Mouse (Mus musculus): ENCODE data around the gene Pkp4. TPM values are rescaled to one million over a fixed set of nuclear protein-coding genes. Genes with fewer than 3 reads are reported as not detected.
"Not testable (repeated sequence)": the region's sequence is repeated elsewhere in the genome, so short reads cannot be mapped to it uniquely, and the experiment has no call there.

The Pkp4 gene
- polyA plus RNA-seq, 1 experiment from 2014 or later, result 28.2 TPM

GRCm38 (mm10) chr2:59355531-59356289 lies 195.1 kb downstream of the Pkp4 start:
- H3K4me2 ChIP-seq (ENCODE audit: low read depth, low read length), result no peak overlapping the region
- H3K4me1 ChIP-seq (replicated peaks; ENCODE audit: control insufficient read depth, insufficient read depth, low read length), result no peaks in the 10 kb centered on the region
- no peak for ATAC-seq (ENCODE audit: low read depth)
- H3K9ac ChIP-seq (ENCODE audit: low read length), result no peak overlapping the region
- 89% methylated on average over 5 of the region's 5 CpGs for WGBS
- H3K36me3 ChIP-seq (ENCODE audit: control insufficient read depth, insufficient read depth, low read length), result peaks cover 17% of the 10 kb centered on the region
- no peak overlapping the region for H3K27ac ChIP-seq (ENCODE audit: low read length)
- H3K27me3 ChIP-seq (ENCODE audit: control insufficient read depth, insufficient read depth, low read depth, low read length), result no peaks in the 10 kb centered on the region
- H3K9me3 ChIP-seq (ENCODE audit: control insufficient read depth, low read length), result no peaks in the 10 kb centered on the region
- H3K4me3 ChIP-seq (ENCODE audit: low read length), result no peak overlapping the region

- no peak overlapping the region for H3K9ac ChIP-seq (ENCODE audit: low read length)
- H3K27ac ChIP-seq (ENCODE audit: low read length), result no peak overlapping the region
- H3K27me3 ChIP-seq (ENCODE audit: control insufficient read depth, insufficient read depth, low read depth, low read length), result no peaks in the 10 kb centered on the region
- H3K4me2 ChIP-seq (ENCODE audit: low read depth, low read length), result no peak overlapping the region
- no peak for ATAC-seq (ENCODE audit: low read depth)
- H3K36me3 ChIP-seq (ENCODE audit: control insufficient read depth, insufficient read depth, low read length), result peaks cover 8% of the 10 kb centered on the region
- H3K4me3 ChIP-seq (ENCODE audit: low read length), result no peak overlapping the region
- WGBS, result 66% methylated on average over 9 of the region's 9 CpGs
- 0 out of 2 replicates have a peak, but pooled peaks cover 2% of the 10 kb centered on the region for H3K9me3 ChIP-seq (ENCODE audit: control insufficient read depth, low read length)
- H3K4me1 ChIP-seq (replicated peaks; ENCODE audit: control insufficient read depth, insufficient read depth, low read length), result no peaks in the 10 kb centered on the region
These were observed 199.2 kb downstream of the Pkp4 start for GRCm38 (mm10) chr2:59359760-59360342.

- Histone ChIP-seq H3K9ac (ENCODE audit: low read length) (no peak overlapping the region), H3K36me3 (ENCODE audit: control insufficient read depth, insufficient read depth, low read length) (no peaks in the 10 kb centered on the region), H3K27me3 (ENCODE audit: control insufficient read depth, insufficient read depth, low read depth, low read length) (no peaks in the 10 kb centered on the region), H3K4me3 (ENCODE audit: low read length) (no peak overlapping the region), H3K27ac (ENCODE audit: low read length) (no peak overlapping the region), H3K4me2 (ENCODE audit: low read depth, low read length) (no peak overlapping the region), H3K9me3 (ENCODE audit: control insufficient read depth, low read length) (0 out of 2 replicates have a peak, but pooled peaks cover 2% of the 10 kb centered on the region), H3K4me1 (replicated peaks; ENCODE audit: control insufficient read depth, insufficient read depth, low read length) (no peaks in the 10 kb centered on the region)
- 23% methylated on average over 4 of the region's 4 CpGs for WGBS
- peak; percentile 41; the same call in 1 of the 2 replicates for ATAC-seq (ENCODE audit: low read depth)
These were observed 200.7 kb downstream of the Pkp4 start for GRCm38 (mm10) chr2:59361350-59361780.

- Histone ChIP-seq H3K4me3 (ENCODE audit: low read length) (no peak overlapping the region), H3K27ac (ENCODE audit: low read length) (no peak overlapping the region), H3K9me3 (ENCODE audit: control insufficient read depth, low read length) (0 out of 2 replicates have a peak, but pooled peaks cover 2% of the 10 kb centered on the region)
These were observed 203.6 kb downstream of the Pkp4 start for GRCm38 (mm10) chr2:59364156-59364842.

GRCm38 (mm10) chr2:59367191-59367590 lies 206.5 kb downstream of the Pkp4 start:
- WGBS, result 74% methylated on average over 4 of the region's 4 CpGs
- Histone ChIP-seq H3K27ac (ENCODE audit: low read length) (no peak overlapping the region), H3K9ac (ENCODE audit: low read length) (no peak overlapping the region), H3K27me3 (ENCODE audit: control insufficient read depth, insufficient read depth, low read depth, low read length) (no peaks in the 10 kb centered on the region), H3K4me3 (ENCODE audit: low read length) (no peak overlapping the region), H3K4me1 (replicated peaks; ENCODE audit: control insufficient read depth, insufficient read depth, low read length) (no peaks in the 10 kb centered on the region), H3K36me3 (ENCODE audit: control insufficient read depth, insufficient read depth, low read length) (no peaks in the 10 kb centered on the region), H3K9me3 (ENCODE audit: control insufficient read depth, low read length) (0 out of 2 replicates have a peak, but pooled peaks cover 2% of the 10 kb centered on the region), H3K4me2 (ENCODE audit: low read depth, low read length) (no peak overlapping the region)
- ATAC-seq (ENCODE audit: low read depth), result no peak

More at GRCm38 (mm10) chr2:59364156-59364842, 203.6 kb downstream of the Pkp4 start:
- 56% methylated on average over 3 of the region's 3 CpGs for WGBS
- Histone ChIP-seq H3K36me3 (ENCODE audit: control insufficient read depth, insufficient read depth, low read length) (no peaks in the 10 kb centered on the region), H3K27me3 (ENCODE audit: control insufficient read depth, insufficient read depth, low read depth, low read length) (no peaks in the 10 kb centered on the region), H3K9ac (ENCODE audit: low read length) (no peak overlapping the region), H3K4me1 (replicated peaks; ENCODE audit: control insufficient read depth, insufficient read depth, low read length) (no peaks in the 10 kb centered on the region), H3K4me2 (ENCODE audit: low read depth, low read length) (no peak overlapping the region)
- ATAC-seq (ENCODE audit: low read depth), result no peak

GRCm38 (mm10) chr2:59373113-59373512 lies 212.5 kb downstream of the Pkp4 start:
- WGBS, result 85% methylated on average over 2 of the region's 2 CpGs
- Histone ChIP-seq H3K9me3 (ENCODE audit: control insufficient read depth, low read length) (no peaks in the 10 kb centered on the region), H3K9ac (ENCODE audit: low read length) (no peak overlapping the region), H3K36me3 (ENCODE audit: control insufficient read depth, insufficient read depth, low read length) (no peaks in the 10 kb centered on the region), H3K4me1 (replicated peaks; ENCODE audit: control insufficient read depth, insufficient read depth, low read length) (no peaks in the 10 kb centered on the region), H3K4me2 (ENCODE audit: low read depth, low read length) (no peak overlapping the region), H3K27ac (ENCODE audit: low read length) (no peak overlapping the region), H3K4me3 (ENCODE audit: low read length) (no peak overlapping the region), H3K27me3 (ENCODE audit: control insufficient read depth, insufficient read depth, low read depth, low read length) (no peaks in the 10 kb centered on the region)
- ATAC-seq (ENCODE audit: low read depth), result no peak

GRCm38 (mm10) chr2:59378096-59378495 lies 217.4 kb downstream of the Pkp4 start:
- H3K36me3 ChIP-seq (ENCODE audit: control insufficient read depth, insufficient read depth, low read length), result no peaks in the 10 kb centered on the region
- no peaks in the 10 kb centered on the region for H3K27me3 ChIP-seq (ENCODE audit: control insufficient read depth, insufficient read depth, low read depth, low read length)
- H3K9me3 ChIP-seq (ENCODE audit: control insufficient read depth, low read length), result no peaks in the 10 kb centered on the region
- H3K27ac ChIP-seq (ENCODE audit: low read length), result no peak overlapping the region
- ATAC-seq (ENCODE audit: low read depth), result no peak
- H3K4me2 ChIP-seq (ENCODE audit: low read depth, low read length), result no peak overlapping the region
- H3K9ac ChIP-seq (ENCODE audit: low read length), result no peak overlapping the region
- H3K4me1 ChIP-seq (replicated peaks; ENCODE audit: control insufficient read depth, insufficient read depth, low read length), result no peaks in the 10 kb centered on the region
- no peak overlapping the region for H3K4me3 ChIP-seq (ENCODE audit: low read length)
- WGBS, result 86% methylated on average over 9 of the region's 9 CpGs

GRCm38 (mm10) chr2:59378861-59379260 lies 218.2 kb downstream of the Pkp4 start:
- not testable (repeated sequence) for H3K4me3 ChIP-seq (ENCODE audit: low read length); H3K36me3 ChIP-seq (ENCODE audit: control insufficient read depth, insufficient read depth, low read length); H3K27me3 ChIP-seq (ENCODE audit: control insufficient read depth, insufficient read depth, low read depth, low read length); H3K4me2 ChIP-seq (ENCODE audit: low read depth, low read length); H3K9me3 ChIP-seq (ENCODE audit: control insufficient read depth, low read length); H3K9ac ChIP-seq (ENCODE audit: low read length); H3K27ac ChIP-seq (ENCODE audit: low read length); ATAC-seq (ENCODE audit: low read depth); H3K4me1 ChIP-seq (replicated peaks; ENCODE audit: control insufficient read depth, insufficient read depth, low read length)
- 98% methylated on average over 15 of the region's 17 CpGs for WGBS

GRCm38 (mm10) chr2:59383231-59383630 lies 222.6 kb downstream of the Pkp4 start:
- 96% methylated on average over 17 of the region's 17 CpGs for WGBS

More at GRCm38 (mm10) chr2:59383231-59383630, 222.6 kb downstream of the Pkp4 start:
- Histone ChIP-seq H3K36me3 (ENCODE audit: control insufficient read depth, insufficient read depth, low read length) (no peaks in the 10 kb centered on the region), H3K4me2 (ENCODE audit: low read depth, low read length) (no peak overlapping the region), H3K27ac (ENCODE audit: low read length) (no peak overlapping the region), H3K27me3 (ENCODE audit: control insufficient read depth, insufficient read depth, low read depth, low read length) (no peaks in the 10 kb centered on the region), H3K4me3 (ENCODE audit: low read length) (no peak overlapping the region), H3K9ac (ENCODE audit: low read length) (no peak overlapping the region), H3K4me1 (replicated peaks; ENCODE audit: control insufficient read depth, insufficient read depth, low read length) (no peaks in the 10 kb centered on the region), H3K9me3 (ENCODE audit: control insufficient read depth, low read length) (no peaks in the 10 kb centered on the region)
- ATAC-seq (ENCODE audit: low read depth), result no peak

Measured in lung, embryonic 16.5 days (tissue).